Mouse (Mus musculus) thymus, postnatal 10 days (tissue): ENCODE results near the gene Tex29.

Experiments used
- DNase-seq, 2 experiments: peaks; one replicate each; pipeline ENCODE4 v3.0.0; 2021; ENCODE audit warnings: low spot score in 2 of 2

The Tex29 gene

GRCm38 (mm10) chr8:11840174-11840573, at the start of gene Tex29:
TSS of gene Tex29 (plus strand) at chr8:11840474.
- no peak for DNase-seq

GRCm38 (mm10) chr8:11794956-11795355, 45.3 kb upstream of the Tex29 start:
- no peak for DNase-seq

GRCm38 (mm10) chr8:11797128-11797527, 43.1 kb upstream of the Tex29 start:
- no peak for DNase-seq

GRCm38 (mm10) chr8:11797729-11798479, 42.4 kb upstream of the Tex29 start:
- DNase-seq: no peak

GRCm38 (mm10) chr8:11798480-11798867, 41.8 kb upstream of the Tex29 start:
- DNase-seq: no peak

- DNase-seq: no peak
Observed at GRCm38 (mm10) chr8:11799098-11799497, 41.2 kb upstream of the Tex29 start.

- DNase-seq: no peak
Observed at GRCm38 (mm10) chr8:11800481-11800880, 39.8 kb upstream of the Tex29 start.

GRCm38 (mm10) chr8:11801571-11801970, 38.7 kb upstream of the Tex29 start:
- no peak for DNase-seq

- DNase-seq: no peak
Observed at GRCm38 (mm10) chr8:11804914-11805313, 35.4 kb upstream of the Tex29 start.

- no peak for DNase-seq
Observed at GRCm38 (mm10) chr8:11806252-11806651, 34.0 kb upstream of the Tex29 start.

- DNase-seq: no peak
Observed at GRCm38 (mm10) chr8:11807361-11807760, 32.9 kb upstream of the Tex29 start.

- no peak for DNase-seq
Observed at GRCm38 (mm10) chr8:11808047-11808446, 32.2 kb upstream of the Tex29 start.

GRCm38 (mm10) chr8:11810426-11810825, 29.8 kb upstream of the Tex29 start:
- DNase-seq: no peak

- no peak for DNase-seq
Observed at GRCm38 (mm10) chr8:11813801-11814200, 26.5 kb upstream of the Tex29 start.

- no peak for DNase-seq
Observed at GRCm38 (mm10) chr8:11815206-11815605, 25.1 kb upstream of the Tex29 start.

GRCm38 (mm10) chr8:11820136-11820535, 20.1 kb upstream of the Tex29 start:
- no peak for DNase-seq

- DNase-seq: no peak
Observed at GRCm38 (mm10) chr8:11820568-11820967, 19.7 kb upstream of the Tex29 start.

- no peak for DNase-seq
Observed at GRCm38 (mm10) chr8:11821451-11822206, 18.6 kb upstream of the Tex29 start.

- no peak for DNase-seq
Observed at GRCm38 (mm10) chr8:11822550-11823060, 17.7 kb upstream of the Tex29 start.

- DNase-seq: no peak
Observed at GRCm38 (mm10) chr8:11825756-11826155, 14.5 kb upstream of the Tex29 start.

GRCm38 (mm10) chr8:11827312-11827711, 13.0 kb upstream of the Tex29 start:
- DNase-seq: no peak

- DNase-seq: no peak
Observed at GRCm38 (mm10) chr8:11830214-11831046, 9.8 kb upstream of the Tex29 start.
